Mouse (Mus musculus): ENCODE results near the gene Mlph. TPM values are rescaled to one million over a fixed set of nuclear protein-coding genes. Genes with fewer than 3 reads are reported as not detected.

Mlph gene
- 0.20 and 0.31 TPM in 2 replicates for polyA plus RNA-seq (2012; rRNA removed)

DNA sequence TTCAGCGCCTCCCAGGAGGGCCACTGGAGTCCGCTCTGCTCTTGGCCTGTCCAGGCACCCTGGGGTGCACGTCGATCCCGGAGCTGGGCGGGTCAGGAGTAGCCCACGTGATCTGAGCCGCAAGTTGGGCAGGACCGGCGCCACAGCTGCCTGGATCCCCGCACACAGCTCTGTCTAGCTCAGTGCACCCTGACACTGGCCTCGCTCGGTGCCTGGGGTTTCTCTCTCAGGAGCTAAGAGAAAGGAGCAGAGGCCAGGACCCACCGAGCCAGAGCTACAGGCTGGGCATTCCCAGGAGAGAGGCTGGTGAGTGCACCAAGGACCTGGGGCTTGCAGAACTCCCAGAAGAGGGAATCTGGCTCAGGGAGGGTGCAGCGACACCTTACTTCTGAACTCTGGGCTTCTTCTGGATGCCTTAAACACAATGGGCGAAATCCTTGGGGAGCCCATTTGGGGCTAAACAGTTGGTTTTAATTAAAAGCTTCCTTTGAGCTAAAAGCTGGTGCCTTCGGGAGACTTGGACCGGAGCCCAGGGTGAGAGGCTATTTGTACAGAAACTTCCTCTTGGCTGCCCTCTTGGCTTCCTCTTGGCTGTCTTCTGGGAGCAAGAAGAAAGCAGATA is at the start of gene Mlph:
Gene Mlph (plus strand): TSS at position 138 of the 622 bp plus-strand sequence.
- TF ChIP-seq POLR2A (IDR thresholded peaks at IDR 0.05; ENCODE audit: borderline replicate concordance, extremely low read depth, insufficient read depth, insufficient read length, poor library complexity, severe bottlenecking) (no peak), CTCF (IDR thresholded peaks at IDR 0.05; ENCODE audit: borderline replicate concordance, extremely low read depth, insufficient read depth, insufficient read length) (no peak)
- peak; percentile 61 for DNase-seq (ENCODE audit: low read depth)

DNA sequence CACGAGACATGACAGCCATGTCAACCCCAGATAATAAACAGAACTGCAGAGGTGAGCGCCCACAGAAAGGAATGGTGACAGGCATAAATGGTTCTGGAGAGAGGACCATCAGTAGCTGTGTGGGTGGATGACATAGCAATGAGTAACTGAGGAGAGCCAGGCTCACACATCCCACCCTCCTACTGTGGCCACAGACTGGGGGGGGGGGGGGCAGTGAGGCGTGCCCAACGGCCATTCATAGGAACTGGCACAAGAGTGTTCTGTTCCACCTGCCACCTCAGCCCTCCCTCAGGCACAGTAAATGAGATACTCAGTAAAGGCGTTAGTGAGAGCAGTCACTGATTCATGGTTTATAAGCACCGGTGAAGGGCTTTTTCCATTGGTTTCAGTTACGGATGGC is 48.2 kb upstream of the Mlph start:
- no peak for DNase-seq (ENCODE audit: low read depth)
- TF ChIP-seq POLR2A (IDR thresholded peaks at IDR 0.05; ENCODE audit: borderline replicate concordance, extremely low read depth, insufficient read depth, insufficient read length, poor library complexity, severe bottlenecking) (no peak), CTCF (IDR thresholded peaks at IDR 0.05; ENCODE audit: borderline replicate concordance, extremely low read depth, insufficient read depth, insufficient read length) (no peak)

DNA sequence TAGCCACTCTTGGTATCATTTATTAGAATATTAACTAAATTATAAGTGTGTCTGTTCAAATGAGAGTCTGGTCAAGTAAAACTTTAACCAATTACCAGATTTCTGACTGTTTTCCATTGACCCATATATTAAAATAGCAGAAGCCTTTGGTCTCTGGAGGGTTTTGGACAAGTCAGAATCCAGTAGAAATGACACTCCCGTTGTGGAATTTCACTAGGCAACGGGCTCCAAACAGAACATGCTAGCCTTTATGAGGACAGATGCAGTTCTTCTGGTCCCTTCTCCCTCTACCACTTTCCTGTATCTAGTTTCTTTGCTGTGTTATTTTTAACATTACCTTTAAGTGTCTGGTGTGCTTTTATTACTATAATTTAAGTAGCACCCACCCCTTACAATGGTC is 44.3 kb upstream of the Mlph start:
- no peak for TF ChIP-seq POLR2A (IDR thresholded peaks at IDR 0.05; ENCODE audit: borderline replicate concordance, extremely low read depth, insufficient read depth, insufficient read length, poor library complexity, severe bottlenecking)
- TF ChIP-seq CTCF (IDR thresholded peaks at IDR 0.05; ENCODE audit: borderline replicate concordance, extremely low read depth, insufficient read depth, insufficient read length): no peak
- no peak for DNase-seq (ENCODE audit: low read depth)

DNA sequence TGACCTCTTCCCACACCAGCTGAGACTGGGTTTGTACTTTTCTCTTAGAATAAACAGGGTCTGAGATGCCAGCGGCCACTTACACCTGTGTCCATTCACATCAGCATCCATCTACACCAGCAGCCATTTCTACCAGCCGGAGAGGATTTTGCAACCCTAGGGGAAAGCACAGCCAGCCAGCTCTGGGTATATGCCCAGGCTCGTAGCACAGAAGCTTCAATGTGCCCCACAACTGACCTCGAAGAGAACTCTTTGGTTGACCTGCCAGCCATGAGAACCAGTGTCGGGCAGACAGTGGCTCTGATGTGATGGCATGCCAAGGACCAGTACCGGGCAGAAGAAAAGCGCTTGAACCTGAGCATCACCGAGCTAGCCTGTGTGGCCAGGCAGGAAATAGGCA is 39.5 kb upstream of the Mlph start:
- no peak for TF ChIP-seq CTCF (IDR thresholded peaks at IDR 0.05; ENCODE audit: borderline replicate concordance, extremely low read depth, insufficient read depth, insufficient read length)
- TF ChIP-seq POLR2A (IDR thresholded peaks at IDR 0.05; ENCODE audit: borderline replicate concordance, extremely low read depth, insufficient read depth, insufficient read length, poor library complexity, severe bottlenecking): no peak
- DNase-seq (ENCODE audit: low read depth): no peak

DNA sequence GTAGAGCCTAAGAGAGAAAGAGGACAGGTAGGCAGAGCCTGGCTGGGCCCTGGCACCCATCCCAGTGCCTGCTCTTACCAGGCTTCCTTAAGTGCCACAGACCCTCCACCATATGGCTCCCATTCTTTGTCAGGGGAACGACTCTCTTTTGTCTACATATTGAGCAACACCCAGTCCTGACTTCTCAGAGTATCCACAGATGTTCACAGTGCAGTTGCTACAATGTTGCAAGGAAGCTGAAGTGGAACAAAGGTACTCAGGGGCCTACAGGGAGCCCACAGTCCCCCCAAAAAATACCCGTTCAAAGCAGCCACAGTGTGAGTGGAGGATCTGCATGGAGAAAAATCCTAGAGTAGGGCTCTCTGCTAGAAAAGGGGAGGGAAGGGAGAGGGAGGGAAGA is 38.9 kb upstream of the Mlph start:
- TF ChIP-seq CTCF (IDR thresholded peaks at IDR 0.05; ENCODE audit: borderline replicate concordance, extremely low read depth, insufficient read depth, insufficient read length) (no peak), POLR2A (IDR thresholded peaks at IDR 0.05; ENCODE audit: borderline replicate concordance, extremely low read depth, insufficient read depth, insufficient read length, poor library complexity, severe bottlenecking) (no peak)
- DNase-seq (ENCODE audit: low read depth): peak; percentile 15

DNA sequence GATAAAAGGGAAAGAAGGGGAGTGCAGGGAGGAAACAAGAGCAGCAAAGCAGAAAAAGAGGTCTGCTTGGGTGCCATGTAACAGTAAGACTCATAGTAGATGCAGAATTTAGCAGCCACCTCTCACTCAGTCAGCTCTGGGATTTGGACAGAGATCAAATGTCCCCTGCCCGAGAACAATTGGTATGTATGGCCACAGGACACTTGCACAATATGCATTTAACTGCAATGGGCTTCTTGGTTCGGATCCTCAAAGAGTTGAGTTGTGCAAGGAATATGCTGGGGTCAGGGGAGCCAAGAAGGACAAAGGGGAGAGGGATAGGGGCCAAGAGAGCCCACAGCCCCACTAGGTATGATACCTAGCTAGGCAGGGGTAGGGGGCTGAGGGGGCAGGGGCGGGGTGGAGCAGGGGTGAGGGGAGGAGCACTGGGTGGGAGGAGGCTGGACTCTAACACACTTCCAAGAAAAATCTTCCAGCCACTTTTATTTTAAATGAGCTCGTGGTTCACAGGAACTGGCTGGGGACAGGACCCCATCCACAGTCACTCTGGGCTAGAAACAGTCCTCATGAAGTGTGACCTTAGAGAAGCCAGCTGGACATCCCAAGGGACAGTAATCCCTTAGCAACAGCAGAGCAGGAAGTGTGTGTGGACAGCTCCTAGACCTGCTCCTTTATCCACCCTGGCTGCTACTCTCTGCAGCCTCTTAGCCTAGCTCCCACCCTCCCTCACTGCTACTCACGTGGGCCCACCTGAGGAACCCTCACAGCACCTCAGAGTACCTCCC is 38.2 kb upstream of the Mlph start:
- no peak for TF ChIP-seq POLR2A (IDR thresholded peaks at IDR 0.05; ENCODE audit: borderline replicate concordance, extremely low read depth, insufficient read depth, insufficient read length, poor library complexity, severe bottlenecking)
- no peak for TF ChIP-seq CTCF (IDR thresholded peaks at IDR 0.05; ENCODE audit: borderline replicate concordance, extremely low read depth, insufficient read depth, insufficient read length)
- no peak for DNase-seq (ENCODE audit: low read depth)

DNA sequence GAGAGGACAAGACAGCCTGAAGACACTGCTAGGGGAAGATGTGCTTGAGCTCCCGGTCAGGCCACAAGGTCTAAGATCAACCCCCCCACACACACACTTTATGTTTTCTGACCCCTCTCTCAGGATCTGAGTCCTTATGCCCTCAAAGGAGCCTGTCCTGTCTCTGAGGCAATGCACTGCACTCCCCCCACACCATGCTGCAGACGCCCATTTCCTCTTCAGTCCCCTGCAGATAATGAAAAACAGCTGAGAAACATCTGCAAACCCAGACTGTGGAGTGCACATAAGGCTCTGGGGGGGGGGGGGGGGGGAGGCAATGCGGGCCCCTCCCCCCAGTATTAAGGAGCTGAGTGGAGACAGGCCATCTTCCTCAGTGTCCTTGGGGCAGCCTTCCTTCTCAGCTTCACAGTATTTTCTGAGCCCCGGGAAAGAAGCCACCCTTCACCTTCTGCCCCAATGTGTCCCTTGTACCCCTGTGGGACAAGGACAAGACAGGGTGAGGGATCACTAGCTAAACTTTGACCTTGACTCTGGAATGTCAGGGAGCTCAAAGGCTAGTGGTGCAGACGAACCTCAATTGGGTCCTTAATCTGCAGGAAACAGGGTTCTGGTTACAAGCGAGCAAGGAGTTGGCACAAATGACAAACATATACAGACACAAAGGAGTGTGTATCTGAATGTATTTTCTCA is 29.0 kb upstream of the Mlph start:
- DNase-seq (ENCODE audit: low read depth): no peak
- no peak for TF ChIP-seq POLR2A (IDR thresholded peaks at IDR 0.05; ENCODE audit: borderline replicate concordance, extremely low read depth, insufficient read depth, insufficient read length, poor library complexity, severe bottlenecking)
- TF ChIP-seq CTCF (IDR thresholded peaks at IDR 0.05; ENCODE audit: borderline replicate concordance, extremely low read depth, insufficient read depth, insufficient read length): no peak

DNA sequence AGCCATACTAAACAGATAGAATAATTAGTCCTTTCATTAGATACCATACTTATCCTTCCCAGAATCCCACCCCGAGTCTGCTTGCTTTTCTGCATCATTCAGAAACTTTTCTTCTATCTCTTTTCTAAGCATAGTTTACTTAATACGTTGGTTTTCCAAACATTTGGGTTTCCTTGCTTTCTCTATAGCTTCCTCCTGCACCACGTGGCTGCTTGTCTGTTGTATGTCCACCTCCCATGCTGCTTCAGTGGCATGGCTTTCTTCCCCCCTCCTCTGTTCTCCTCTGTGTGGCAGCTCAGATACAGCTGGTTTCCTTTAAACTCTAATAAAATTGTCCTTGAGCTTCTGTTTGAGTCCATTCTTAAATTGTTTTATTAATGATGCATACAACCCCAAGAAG is 20.4 kb upstream of the Mlph start:
- DNase-seq (ENCODE audit: low read depth): no peak
- TF ChIP-seq CTCF (IDR thresholded peaks at IDR 0.05; ENCODE audit: borderline replicate concordance, extremely low read depth, insufficient read depth, insufficient read length) (no peak), POLR2A (IDR thresholded peaks at IDR 0.05; ENCODE audit: borderline replicate concordance, extremely low read depth, insufficient read depth, insufficient read length, poor library complexity, severe bottlenecking) (no peak)

DNA sequence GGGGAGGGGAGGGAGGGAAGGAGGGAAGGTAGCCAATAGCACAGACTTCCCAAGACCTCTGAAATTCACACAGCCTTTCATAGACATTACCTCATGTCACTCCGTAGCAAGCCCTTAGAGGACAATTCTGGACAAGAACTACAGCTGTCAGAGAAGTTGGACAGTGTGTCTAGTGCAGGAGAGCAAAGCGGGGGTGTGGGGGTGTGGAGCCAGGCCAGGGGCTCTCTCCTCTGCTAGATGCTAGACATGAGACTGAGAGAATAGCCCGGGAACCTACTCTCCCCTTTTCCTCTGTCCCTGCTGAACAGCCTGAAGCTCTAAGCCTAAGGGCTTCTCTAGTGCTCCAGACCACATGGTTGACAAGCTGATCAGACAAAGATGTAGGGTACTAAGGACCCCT is 19.9 kb upstream of the Mlph start:
- no peak for TF ChIP-seq CTCF (IDR thresholded peaks at IDR 0.05; ENCODE audit: borderline replicate concordance, extremely low read depth, insufficient read depth, insufficient read length)
- TF ChIP-seq POLR2A (IDR thresholded peaks at IDR 0.05; ENCODE audit: borderline replicate concordance, extremely low read depth, insufficient read depth, insufficient read length, poor library complexity, severe bottlenecking): no peak
- no peak for DNase-seq (ENCODE audit: low read depth)

DNA sequence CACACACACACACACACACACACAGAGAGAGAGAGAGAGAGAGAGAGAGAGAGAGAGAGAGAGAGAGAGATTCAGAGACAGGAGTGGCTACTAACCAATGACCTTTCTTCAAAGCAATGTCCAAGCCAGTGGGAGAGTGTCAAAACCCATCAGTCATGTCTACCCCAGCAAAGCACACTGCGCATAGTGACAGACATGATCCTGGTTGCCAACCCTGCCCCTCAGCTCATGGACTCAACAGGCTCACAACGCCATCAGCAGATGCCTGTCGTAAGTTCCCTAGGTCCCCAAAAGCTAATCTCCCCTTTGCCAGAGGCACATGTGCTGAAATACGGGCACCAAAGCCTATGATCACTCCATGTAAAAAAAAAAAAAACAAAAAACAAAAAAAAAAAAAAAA is 18.6 kb upstream of the Mlph start:
- no peak for TF ChIP-seq CTCF (IDR thresholded peaks at IDR 0.05; ENCODE audit: borderline replicate concordance, extremely low read depth, insufficient read depth, insufficient read length)
- TF ChIP-seq POLR2A (IDR thresholded peaks at IDR 0.05; ENCODE audit: borderline replicate concordance, extremely low read depth, insufficient read depth, insufficient read length, poor library complexity, severe bottlenecking): no peak
- DNase-seq (ENCODE audit: low read depth): no peak

DNA sequence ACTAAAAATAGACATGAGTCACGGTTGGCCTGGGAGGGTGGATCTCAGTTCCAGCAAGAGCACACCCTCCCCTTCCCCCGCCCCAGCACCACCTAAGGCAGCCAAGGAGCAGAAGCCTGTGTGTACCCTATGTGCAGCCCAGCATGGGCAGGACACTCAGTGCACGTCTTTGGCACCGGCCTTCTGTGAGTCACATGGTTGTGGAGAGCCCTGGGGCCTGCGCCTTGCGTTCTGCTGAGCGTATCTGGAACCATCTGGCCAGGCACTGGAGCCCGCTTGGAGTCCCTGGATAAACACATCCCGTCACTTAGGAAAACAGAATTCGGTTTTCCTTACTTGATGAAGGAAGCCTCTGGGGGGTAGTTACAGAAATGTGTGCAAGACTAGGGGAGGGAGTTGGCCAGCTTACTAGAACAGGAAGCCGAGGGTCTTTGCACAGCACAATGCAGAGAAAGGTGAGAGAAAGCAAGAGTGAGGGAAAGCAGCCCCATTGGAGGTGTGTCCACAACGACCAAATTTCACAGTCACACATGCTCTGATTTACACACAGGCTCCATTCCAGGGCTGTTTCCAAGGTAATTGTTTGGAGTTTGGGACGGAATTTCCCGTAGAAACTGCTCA is 18.0 kb upstream of the Mlph start:
- peak; percentile 55 for DNase-seq (ENCODE audit: low read depth)
- TF ChIP-seq POLR2A (IDR thresholded peaks at IDR 0.05; ENCODE audit: borderline replicate concordance, extremely low read depth, insufficient read depth, insufficient read length, poor library complexity, severe bottlenecking): no peak
- TF ChIP-seq CTCF (IDR thresholded peaks at IDR 0.05; ENCODE audit: borderline replicate concordance, extremely low read depth, insufficient read depth, insufficient read length): no peak

Measured in brain, embryonic 14.5 days (tissue).